Mouse (Mus musculus) granulocyte monocyte progenitor cell, adult 5-6 weeks (primary cell): Measurements from ENCODE around the gene Il31ra. TPM values are rescaled to one million over a fixed set of nuclear protein-coding genes. Genes with fewer than 3 reads are reported as not detected.

ENCODE experiments used
- ATAC-seq: replicated peaks from 2 replicates; pipeline ENCODE4 v1.8.0; 2016; ENCODE audit warnings: mild to moderate bottlenecking, moderate TSS enrichment, inconsistent platforms; ENCODE audit not compliant: poor library complexity, severe bottlenecking
- total RNA-seq, 2 experiments: library from RNA; stranded (forward) in 1 of 2; stranded (reverse) in 1 of 2; fragments of 200-712, 200-1000 nt in 1 of 2; fragments of >200 nt in 1 of 2; fragmentation: Nextera tagmentation in 1 of 2; gene quantifications; 2 replicates each; pipeline ENCODE4 v1.2.3; 2014 to 2017

The Il31ra gene
- total RNA-seq, 2 experiments from 2014 or later, result 4.6 to 6.1 TPM

DNA sequence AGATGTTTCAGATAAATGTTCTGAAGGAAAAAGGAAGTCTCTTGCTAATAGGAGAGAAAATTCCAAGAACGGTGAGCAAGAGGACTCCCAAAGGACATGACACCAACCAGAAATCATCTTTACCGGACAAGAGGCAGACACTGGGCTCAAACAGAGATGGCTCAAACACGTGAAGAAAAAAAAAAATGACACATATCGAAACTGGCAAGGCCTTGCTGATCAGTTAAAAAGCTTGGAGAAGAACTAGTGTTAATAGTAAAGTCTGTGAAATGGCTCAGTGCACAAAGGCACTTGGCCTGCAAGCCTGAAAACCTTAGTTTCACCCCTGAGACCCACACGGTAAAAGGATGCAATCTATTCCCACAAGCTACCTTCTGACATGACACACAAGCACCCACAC lies 23.4 kb downstream of the Il31ra start:
- no peak for ATAC-seq

DNA sequence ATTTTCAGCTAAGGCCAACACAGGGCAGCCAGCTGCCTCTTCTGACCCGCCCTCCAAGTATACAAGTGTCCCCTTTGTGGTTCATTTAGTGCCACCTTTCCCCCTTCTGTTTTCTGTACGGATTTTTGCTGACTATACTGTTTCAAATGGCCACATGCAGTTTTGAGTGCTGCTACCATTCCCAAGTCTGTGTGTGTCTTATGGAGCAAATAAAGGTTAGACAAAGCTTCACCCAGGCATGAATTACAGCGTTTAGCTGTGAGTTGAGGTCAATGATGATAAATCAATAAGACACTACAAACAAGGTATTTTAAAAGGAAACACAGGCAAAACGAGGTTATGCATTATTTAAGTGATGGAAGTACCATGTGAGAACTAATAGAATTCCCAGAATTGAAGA lies 24.6 kb downstream of the Il31ra start:
- no peak for ATAC-seq

DNA sequence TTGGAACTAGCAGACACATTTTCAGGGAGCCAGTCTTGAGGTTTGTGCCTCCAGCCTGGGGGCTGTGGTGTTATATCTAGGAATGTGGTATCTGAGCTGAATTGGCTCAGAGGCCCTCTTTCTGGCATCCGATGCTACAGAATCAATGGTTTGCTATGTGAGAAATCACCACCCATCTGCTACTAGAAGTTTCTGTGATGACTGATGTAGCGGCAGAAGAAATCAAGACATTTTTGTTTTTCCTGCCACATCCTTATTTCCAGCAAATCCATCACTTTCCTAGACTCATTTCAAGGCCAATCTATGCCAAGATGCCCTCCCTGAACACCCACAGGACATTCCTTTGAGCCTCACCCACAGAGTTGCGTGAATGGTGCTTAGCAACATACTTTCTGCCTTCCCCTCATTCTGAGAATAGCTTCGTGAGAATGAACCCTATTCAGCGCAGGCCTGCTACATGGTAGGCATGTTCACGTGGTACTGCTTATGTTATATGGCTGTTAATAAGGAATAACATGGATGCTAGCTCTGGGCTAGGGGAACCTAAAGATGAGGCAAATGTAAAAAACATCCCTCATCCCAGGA lies 33.5 kb downstream of the Il31ra start:
- ATAC-seq, result no peak

DNA sequence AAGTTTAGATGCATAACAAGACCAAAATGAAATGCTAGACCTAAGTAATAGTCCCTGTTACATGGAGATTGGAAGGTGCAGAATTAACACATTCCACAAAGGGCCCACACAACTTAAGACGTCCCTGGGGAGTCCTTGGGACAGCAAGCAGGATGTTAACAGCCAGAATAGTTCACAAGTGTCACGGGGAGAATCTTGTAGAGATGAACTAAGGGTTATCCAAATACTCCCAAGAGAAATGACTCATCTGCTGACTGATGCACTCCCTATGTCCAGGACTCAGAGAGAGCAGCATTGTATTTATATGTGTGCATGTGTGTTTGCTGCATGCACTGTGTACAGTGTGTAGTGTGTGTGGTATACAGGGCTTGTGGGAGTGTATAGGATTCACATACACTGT lies 37.7 kb downstream of the Il31ra start:
- no peak for ATAC-seq

DNA sequence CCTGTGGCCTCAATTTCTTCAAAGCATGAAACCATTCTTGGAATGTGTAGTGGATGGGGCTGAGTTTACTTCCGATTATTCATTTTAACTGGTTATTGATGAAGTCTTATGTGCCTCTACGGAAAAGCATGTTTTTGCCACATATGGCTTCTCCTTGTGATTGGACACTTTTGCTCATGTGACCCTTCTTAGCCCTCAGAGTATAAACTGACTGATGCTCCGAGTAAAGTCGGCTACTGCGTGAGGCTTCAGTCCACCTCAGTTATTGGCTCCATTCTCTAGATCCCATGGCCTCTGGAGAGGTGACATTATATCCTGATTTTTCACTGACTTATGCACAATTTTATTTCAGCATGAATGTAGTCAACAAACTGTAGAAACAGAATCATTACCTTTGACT lies 40.9 kb downstream of the Il31ra start:
- ATAC-seq, result no peak

DNA sequence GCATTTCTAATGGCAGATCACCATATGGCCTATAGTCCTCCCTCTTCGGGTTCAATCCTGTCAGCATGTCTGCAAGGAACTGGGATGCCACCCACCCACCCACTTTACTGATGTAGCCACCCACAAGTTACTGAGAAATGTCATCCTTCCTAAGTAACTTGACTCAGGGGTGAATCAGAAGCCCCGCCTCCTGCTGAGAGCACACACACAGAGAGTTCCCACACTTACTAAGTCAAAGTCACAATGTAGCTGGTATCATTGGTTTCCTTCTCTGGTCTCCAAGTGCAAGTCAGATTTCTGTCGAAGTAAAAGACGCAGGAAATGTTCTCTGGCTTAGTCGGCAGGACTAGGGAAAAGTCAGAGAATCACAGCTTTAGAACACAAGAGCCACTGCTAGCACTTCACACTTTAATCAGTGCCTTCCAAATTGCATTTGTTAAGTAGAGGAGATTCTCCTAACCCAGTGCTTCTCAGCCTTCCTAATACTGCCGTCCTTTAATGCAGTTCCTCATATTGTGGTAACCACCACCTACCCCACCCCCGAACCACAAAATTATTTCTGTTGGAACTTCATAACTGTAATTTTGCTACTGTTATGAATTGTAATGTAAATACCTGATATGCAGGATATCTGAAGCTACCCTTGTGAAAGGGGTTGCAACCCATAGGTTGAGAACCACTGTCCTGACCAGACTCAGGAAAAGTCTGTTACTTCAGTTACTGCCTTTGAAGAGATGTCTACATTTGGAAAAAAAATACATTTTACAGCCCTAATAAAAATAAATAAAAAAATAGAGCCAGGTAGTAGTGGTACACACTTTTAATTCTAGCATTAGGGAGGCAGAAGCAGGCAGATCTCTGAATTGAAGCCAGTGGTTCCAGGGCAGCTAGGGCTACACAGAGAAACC lies 42.3 kb downstream of the Il31ra start:
- ATAC-seq, result peak; percentile 85

DNA sequence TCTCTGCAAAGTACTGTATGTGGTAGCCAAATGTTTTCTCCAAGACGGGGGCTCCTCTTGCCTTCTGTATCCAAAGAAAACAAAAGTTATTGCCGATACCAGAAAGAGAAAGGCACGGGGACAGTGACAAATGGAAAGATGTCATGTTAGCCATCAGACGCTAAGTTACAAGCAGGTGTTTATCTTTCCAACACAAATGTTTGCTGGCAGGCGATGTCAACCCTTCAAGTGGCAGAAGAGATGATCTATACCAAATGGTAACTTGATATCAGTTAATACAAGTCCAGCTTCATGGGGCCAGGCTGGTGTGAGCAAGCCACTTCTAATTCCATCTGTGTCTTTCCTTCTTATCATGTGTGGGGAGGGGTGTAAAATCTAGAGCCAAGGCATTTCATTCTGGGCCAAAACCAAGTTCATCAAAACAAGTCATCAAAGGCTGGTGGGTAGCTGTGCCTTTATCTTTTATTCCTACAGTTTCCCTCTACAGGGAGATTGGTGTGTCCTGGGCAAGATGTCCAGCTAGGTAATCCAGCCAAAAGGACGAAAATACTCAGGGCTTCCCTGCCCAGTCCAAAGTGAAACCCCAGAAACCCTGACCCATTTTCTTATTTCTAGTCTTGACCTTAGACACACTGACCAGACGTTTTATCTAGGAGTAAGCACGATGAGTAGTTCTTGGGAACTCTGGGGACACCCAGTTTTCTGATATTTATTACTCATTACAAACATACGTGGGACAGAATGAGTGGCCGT lies 52.8 kb downstream of the Il31ra start:
- no peak for ATAC-seq

DNA sequence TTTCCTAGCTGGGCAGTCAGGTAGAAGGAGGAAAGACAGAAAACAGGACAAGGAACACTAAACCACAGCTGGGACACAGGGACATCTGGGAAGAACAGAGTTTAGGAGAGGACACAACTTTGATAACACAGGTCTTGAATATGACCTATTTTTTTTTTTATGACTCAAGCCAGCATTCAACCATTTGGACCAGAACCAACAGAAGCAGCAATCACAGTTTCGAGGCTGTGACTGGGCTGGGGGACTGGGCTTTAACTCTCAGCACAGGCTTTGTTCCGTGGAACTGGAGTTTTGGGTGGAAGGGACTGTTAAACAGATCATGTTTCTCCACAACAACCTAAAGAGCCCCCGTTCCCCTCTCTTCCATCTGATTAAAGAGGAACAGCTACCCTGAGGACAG lies 53.5 kb downstream of the Il31ra start:
- ATAC-seq, result no peak

DNA sequence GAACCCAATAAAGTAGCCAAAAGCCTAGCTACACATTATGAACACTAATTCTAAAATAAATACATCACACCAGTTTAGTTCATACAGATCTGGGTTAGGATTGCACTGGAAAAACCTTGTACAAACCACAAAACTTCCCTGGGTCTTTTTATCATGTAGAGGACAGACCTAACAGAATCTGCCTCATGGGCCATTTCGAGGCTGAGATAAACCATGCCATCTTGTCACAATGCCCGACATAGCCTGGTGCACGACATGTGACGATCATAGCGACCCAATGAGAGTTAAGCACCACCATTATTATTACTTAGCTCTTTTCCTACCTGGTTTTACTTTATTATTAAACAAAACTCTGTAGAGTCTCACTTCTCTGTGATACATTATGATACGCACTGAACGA lies 57.1 kb downstream of the Il31ra start:
- ATAC-seq, result no peak

DNA sequence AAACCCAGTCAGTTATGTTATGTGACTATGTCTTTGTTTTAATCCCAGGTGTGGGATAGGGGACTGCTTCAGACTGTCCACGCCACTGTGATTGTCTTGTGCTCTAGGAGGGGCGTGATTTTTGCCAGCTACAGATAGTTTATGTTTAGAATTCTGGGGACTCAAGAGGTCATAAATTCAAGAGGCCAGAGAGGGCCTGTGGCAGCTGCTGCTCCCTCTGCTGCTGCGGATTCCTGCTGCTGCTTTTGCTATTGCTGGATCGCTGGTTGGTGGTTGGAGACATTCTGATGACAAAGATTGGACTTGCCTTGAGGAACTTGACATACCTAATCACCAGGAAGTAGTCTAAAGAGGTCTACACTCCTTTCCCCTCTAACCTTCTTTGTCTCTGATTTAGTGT lies 57.5 kb downstream of the Il31ra start:
- ATAC-seq, result no peak

DNA sequence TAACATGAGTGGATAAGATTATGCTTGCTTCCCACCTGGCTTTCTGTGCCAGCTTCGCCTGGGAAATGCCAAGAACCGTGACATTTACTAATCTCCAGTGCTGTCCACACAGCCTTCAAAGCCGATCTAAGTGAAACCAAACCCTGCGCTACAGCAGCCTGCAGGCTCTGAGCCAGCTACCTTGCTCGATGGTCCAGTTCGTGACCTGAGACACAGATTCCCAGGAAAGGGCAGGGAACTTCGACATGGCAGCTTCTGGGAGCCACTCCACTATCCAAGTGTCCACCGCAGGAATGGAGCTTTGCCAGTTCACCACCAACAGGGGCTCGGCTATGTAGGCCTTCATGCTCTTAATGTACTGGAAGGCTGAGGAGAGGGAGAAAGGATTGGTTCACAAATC lies 60.6 kb downstream of the Il31ra start:
- ATAC-seq, result no peak

DNA sequence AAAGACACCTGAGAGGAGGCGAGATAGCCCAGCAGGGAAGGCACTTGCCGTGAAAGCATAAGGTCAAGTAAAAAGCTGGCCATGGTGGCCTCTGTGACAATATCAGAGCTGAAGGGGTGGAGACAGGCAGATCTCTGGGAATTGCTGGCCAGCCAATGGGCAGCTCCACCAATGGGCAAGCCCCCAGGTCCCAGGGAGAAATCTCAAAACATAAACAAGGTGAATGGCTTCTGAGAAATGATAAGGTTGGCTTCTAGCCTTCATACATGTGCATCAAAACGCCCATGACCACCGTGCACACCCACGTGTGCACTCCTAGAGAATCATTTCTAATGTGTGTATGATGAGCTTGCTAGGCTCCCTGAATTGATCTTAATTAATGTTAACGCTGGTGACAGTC lies 61.9 kb downstream of the Il31ra start:
- no peak for ATAC-seq

DNA sequence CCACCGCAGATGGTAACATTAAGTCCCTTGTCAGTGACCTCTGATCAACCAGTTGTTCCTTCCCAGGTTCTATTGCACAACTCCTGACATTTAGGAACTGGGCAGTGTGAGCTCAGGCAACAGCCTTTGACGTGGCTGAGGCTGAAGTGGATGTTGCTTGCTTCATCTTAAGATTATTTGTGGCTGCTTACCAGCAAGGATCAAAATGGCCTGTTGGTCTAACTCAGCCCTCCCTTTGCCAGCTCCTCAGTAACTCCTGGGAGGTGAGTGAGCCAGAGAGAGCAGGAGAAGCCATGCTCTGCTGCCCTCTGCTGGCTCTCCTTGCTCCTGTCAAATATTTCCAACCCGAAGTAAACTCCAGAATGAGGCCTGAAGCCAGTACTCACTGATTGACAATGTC lies 64.3 kb downstream of the Il31ra start:
- ATAC-seq, result peak; percentile 95

DNA sequence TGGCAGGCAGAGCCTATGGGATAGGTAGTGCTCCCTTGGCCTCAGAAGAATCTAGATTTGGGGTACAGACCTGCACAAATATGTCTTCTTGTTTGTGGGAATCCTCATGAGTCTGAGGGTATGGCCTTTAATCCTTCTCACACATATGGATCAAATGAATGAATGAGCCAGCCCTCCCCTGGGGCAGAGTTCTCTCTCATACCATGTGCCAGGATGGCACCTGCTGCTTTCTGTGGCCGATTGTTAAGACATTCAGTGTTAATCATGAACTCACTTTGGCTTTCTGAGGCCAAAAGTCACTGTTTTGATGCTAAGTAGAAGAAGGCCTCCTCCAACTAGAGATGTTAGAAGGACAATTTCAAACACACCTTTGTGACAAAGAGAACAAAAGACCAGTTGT lies 67.0 kb downstream of the Il31ra start:
- ATAC-seq, result no peak

DNA sequence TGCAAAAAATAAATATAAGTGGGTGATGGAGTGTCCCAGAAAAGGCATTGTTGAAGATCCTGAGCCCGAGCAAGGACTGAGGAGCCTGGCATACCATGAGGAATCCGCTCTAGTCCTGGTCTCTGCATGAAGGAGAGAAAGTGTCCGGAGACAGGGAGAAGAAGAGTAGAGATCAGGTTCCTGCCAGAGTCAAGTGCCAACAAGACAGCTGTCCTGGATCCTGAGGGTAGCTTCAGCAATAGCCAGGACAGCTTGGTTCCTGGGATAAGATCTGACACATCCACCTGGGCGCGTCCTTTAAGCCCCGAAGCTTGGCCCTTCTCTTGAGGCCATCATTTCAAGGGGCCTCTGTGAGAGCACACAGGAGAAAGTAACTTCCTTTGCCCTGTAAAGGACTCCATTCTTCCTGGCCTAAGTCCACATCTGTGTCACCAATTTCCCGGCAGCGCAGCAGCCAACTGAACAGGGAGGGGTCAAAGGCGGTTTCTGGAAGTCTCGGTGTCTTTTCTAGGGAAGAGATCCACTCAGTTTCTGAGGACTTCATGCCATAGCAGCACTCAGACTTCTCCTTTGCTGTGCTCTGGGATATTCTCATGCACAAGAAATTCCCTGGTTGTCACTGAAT lies 70.7 kb downstream of the Il31ra start:
- ATAC-seq, result no peak

DNA sequence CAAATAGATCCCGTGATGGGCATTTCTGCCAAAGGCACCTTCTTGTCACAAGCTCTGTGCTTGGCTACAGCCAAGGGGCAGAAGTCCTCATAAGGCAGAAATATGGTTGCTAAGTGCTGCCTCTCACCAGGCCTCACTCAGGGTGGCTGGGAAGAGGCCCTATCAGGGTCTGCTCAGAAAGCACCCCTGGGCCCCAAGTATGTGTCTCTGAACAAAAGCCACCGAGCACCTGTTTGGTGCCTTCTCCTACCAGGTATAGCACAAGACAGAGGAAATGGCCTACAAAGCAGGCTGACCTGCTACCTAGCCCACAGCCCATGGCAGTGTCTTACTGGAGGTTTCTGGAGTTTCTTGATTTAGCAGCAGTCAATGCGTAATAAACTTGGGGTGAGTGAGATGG lies 71.3 kb downstream of the Il31ra start:
- no peak for ATAC-seq

DNA sequence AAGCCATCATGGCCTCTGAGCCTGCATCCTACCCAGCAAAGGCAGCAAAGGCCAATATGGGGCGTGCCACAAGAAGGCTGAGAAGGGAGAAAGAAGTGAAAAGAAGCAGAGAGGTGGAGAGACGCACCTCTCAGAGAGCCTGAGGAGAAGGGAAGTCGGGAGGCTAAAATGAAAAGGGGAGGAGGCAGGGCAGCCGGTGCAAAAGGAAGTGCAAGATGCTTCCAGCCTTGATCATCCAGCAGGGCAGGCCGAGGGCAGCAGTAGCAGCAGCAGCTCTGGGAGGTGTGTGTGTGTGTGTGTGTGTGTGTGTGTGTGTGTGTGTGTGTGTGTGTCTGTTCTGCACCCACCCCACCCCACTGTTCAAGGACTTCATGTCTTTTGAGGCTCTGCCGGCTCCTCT lies 71.9 kb downstream of the Il31ra start:
- ATAC-seq, result peak; percentile 30; the same call in 1 of the 2 replicates

DNA sequence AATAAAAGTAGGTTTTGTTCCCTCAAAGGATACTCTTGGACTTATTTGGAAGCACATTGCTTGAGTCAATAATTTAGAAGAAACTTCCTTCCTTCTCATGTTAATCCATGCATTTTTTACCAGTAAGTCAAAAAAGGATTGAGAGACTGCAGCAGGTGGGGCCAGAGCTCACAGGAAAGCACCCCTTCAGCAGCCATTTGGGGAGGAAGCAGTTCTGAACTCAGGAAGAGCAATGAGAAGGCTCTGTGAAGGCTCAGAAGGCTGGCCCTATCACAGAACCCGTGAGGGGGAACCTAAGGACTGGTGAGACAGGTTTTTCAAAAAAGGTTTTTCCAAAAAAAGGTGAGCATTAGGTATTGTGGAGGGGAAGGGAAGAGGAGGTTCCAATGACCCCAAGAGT lies 79.6 kb downstream of the Il31ra start:
- ATAC-seq, result no peak

DNA sequence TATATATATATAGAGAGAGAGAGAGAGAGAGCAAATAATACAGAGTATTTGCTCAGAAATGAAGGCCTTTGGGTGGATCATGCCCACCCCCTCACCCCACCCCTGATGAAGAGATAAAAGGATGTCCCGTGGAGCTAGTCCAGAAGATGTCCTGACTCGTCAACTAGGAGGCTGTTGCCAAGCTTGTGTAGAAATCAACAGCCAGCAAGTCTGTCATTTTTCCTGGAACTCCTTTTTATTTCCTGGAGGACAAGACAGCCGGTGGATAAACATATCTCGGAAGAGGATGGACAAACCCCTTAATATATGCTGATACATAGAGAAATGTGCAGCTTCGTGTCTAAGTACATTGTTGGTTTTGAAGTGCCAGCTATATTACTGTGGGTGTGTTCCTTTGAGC lies 81.3 kb downstream of the Il31ra start:
- no peak for ATAC-seq

DNA sequence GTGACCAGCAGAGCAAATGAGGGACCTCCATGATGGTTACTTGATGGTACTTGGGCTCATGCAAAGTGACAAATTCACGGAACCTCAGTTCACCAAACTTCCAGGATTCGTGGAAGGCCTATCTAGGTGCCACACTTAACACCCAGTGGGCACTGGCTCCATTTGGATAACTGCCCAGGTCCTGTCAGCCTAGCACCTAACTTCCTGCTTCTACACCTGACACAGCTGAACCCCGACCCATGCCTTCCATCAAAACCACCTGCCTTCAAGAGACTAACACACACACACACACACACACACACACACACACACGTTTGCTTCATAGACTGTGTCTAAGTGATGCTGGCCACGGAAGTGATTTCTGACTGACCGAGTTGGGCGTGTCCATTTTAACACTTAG lies 82.3 kb downstream of the Il31ra start:
- no peak for ATAC-seq

DNA sequence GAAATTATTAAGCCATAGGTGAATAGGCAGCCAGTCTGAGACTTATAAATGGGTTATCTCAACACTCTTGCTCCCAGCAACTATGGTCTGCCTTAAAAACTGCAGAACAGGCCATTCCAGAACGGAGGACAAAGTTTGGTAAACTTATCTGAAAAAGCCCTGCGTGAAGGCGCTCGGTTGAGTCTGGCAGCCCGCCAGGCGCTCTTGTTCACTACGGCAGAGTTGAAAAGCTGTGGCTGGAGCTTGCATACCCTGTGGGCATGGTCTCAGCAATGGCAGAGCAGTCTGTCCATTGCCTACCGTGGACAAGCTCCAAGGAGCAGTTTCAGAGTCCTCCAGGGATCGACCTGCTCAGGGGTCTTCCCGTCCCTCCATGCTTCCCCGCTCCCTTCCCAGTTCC lies 82.9 kb downstream of the Il31ra start:
- no peak for ATAC-seq
